18 mouse cellular contexts compared by ENCODE assay signal in the genomic region with DNA sequence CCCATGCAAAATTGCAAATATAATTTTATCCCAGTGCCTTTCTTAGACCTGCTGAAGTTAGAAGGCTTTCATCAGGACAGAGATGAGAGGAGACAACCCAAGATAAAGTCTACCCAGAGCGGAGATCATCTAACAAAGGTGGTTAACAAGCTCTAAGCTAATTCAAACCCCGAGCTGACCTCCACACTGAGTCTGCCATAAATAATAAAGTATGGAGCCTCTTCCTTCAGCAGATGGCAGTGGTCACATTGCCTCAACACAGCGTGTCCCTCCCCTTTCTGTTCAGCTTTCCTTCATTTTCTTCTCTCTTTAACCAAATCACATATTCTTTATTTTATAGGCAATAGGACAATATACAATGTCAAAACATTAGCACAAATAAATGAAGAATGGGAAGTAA. TPM values are rescaled to one million over a fixed set of nuclear protein-coding genes. Genes with fewer than 3 reads are reported as not detected.
DNase-seq lines count a peak whose midpoint lies in the region; ATAC-seq and TF ChIP-seq lines count a peak whose summit lies in the region.
"Had no signal": no experiment of that assay in that cellular context is flagged by ENCODE, and none has a peak within 500 bp of the region (broad histone marks: within the 10 kb centered on the region; RNA-seq: fewer than 3 reads in every experiment).

No protein-coding gene starts in this region.

- no peak for DNase-seq in forebrain, embryonic 10.5 days (ENCODE audit: extremely low spot score, low spot score)
- no peak for DNase-seq in heart, postnatal 0 days (ENCODE audit: low spot score)
- DNase-seq in heart, embryonic 10.5 days (ENCODE audit: low spot score): no peak
- DNase-seq in midbrain, embryonic 14.5 days: no peak
- peak; percentile 47 for DNase-seq in retina, embryonic 14.5 days (ENCODE audit: low spot score)
- DNase-seq: adrenal gland, adult 2 months; heart, postnatal 36 days; right cerebral cortex, adult 18-20 months; thymus, adult 18-20 months had no signal

- H3K4me3 ChIP-seq in forebrain, embryonic 12.5 days (replicated peaks): no peak overlapping the region
- H3K4me3 ChIP-seq in forebrain, embryonic 10.5 days: no peak overlapping the region
- H3K4me3 ChIP-seq in heart, postnatal 0 days (ENCODE audit: low read depth, low read length): no peak overlapping the region
- no peak overlapping the region for H3K4me3 ChIP-seq in heart, embryonic 10.5 days
- no peak overlapping the region for H3K4me3 ChIP-seq in midbrain, embryonic 14.5 days (replicated peaks; ENCODE audit: low read depth, low read length)
- H3K4me3 ChIP-seq in midbrain, embryonic 16.5 days (ENCODE audit: low read depth, low read length): no peak overlapping the region
- H3K4me3 ChIP-seq: erythroblast, embryonic 14.5 days; left cerebral cortex, adult 2 months; limb, embryonic 12.5 days had no signal

- WGBS in forebrain, embryonic 12.5 days: 77% methylated on average over 3 of the region's 3 CpGs
- WGBS in forebrain, embryonic 10.5 days: 89% methylated on average over 3 of the region's 3 CpGs
- WGBS in heart, postnatal 0 days: 60% methylated on average over 3 of the region's 3 CpGs
- WGBS in heart, embryonic 10.5 days: 78% methylated on average over 3 of the region's 3 CpGs
- 72% methylated on average over 3 of the region's 3 CpGs for WGBS in midbrain, embryonic 14.5 days
- WGBS in midbrain, embryonic 16.5 days: 65% methylated on average over 3 of the region's 3 CpGs

- H3K9me3 ChIP-seq in forebrain, embryonic 12.5 days: no peaks in the 10 kb centered on the region
- peaks cover 3% of the 10 kb centered on the region; the same call in 1 of the 2 replicates for H3K9me3 ChIP-seq in forebrain, embryonic 10.5 days
- H3K9me3 ChIP-seq in heart, postnatal 0 days (replicated peaks; ENCODE audit: control insufficient read depth, low read length): no peaks in the 10 kb centered on the region
- no peaks in the 10 kb centered on the region for H3K9me3 ChIP-seq in heart, embryonic 10.5 days
- H3K9me3 ChIP-seq in midbrain, embryonic 14.5 days (ENCODE audit: control insufficient read depth, low read length): no peaks in the 10 kb centered on the region
- H3K9me3 ChIP-seq in midbrain, embryonic 16.5 days (replicated peaks; ENCODE audit: control insufficient read depth, low read length, poor library complexity, severe bottlenecking): no peaks in the 10 kb centered on the region
- H3K9me3 ChIP-seq: limb, embryonic 12.5 days had no signal

- H3K9ac ChIP-seq in forebrain, embryonic 12.5 days: no peak overlapping the region
- no peak overlapping the region for H3K9ac ChIP-seq in heart, postnatal 0 days (replicated peaks; ENCODE audit: low read depth, low read length)
- no peak overlapping the region for H3K9ac ChIP-seq in midbrain, embryonic 14.5 days (replicated peaks; ENCODE audit: low read length)
- H3K9ac ChIP-seq in midbrain, embryonic 16.5 days (ENCODE audit: low read depth, low read length): no peak overlapping the region
- H3K9ac ChIP-seq: limb, embryonic 12.5 days; liver, embryonic 14.5 days had no signal

- TF ChIP-seq CTCF in heart, postnatal 0 days (IDR thresholded peaks at IDR 0.05; ENCODE audit: low read depth): no peak

- peak; percentile 65; the same call in 1 of the 2 replicates for ATAC-seq in forebrain, embryonic 12.5 days (ENCODE audit: low FRiP score)
- ATAC-seq in heart, postnatal 0 days (ENCODE audit: insufficient read depth, low read depth): no peak
- ATAC-seq in midbrain, embryonic 14.5 days (ENCODE audit: low FRiP score, low TSS enrichment): peak; percentile 57; the same call in 1 of the 2 replicates
- ATAC-seq in midbrain, embryonic 16.5 days: no peak
- ATAC-seq in erythroblast, adult 5-6 weeks (replicated peaks; ENCODE audit: low FRiP score, poor library complexity, severe bottlenecking): no peak
- ATAC-seq: lung, postnatal 0 days had no signal

- peak overlapping the region; percentile 71 for H3K27ac ChIP-seq in forebrain, embryonic 12.5 days
- no peak overlapping the region for H3K27ac ChIP-seq in forebrain, embryonic 10.5 days
- H3K27ac ChIP-seq in heart, postnatal 0 days (ENCODE audit: low read depth): peak overlapping the region; percentile 22
- no peak overlapping the region for H3K27ac ChIP-seq in heart, embryonic 10.5 days
- H3K27ac ChIP-seq in midbrain, embryonic 14.5 days (replicated peaks; ENCODE audit: low read depth, low read length): no peak overlapping the region; the same call in 1 of the 2 replicates
- no peak overlapping the region for H3K27ac ChIP-seq in midbrain, embryonic 16.5 days (ENCODE audit: low read length)
- H3K27ac ChIP-seq: left cerebral cortex, adult 2 months; liver, embryonic 14.5 days had no signal

- peaks cover 4% of the 10 kb centered on the region; the same call in 1 of the 2 replicates for H3K36me3 ChIP-seq in forebrain, embryonic 12.5 days (replicated peaks)
- peaks cover 18% of the 10 kb centered on the region for H3K36me3 ChIP-seq in forebrain, embryonic 10.5 days (replicated peaks)
- no peaks in the 10 kb centered on the region for H3K36me3 ChIP-seq in heart, postnatal 0 days (replicated peaks; ENCODE audit: control insufficient read depth, insufficient read depth, low read length)
- peaks cover 5% of the 10 kb centered on the region; the same call in 1 of the 2 replicates for H3K36me3 ChIP-seq in heart, embryonic 10.5 days
- no peaks in the 10 kb centered on the region for H3K36me3 ChIP-seq in midbrain, embryonic 14.5 days (ENCODE audit: control insufficient read depth, insufficient read depth, low read length)
- no peaks in the 10 kb centered on the region for H3K36me3 ChIP-seq in midbrain, embryonic 16.5 days (ENCODE audit: control insufficient read depth, insufficient read depth, low read length)
- H3K36me3 ChIP-seq: limb, embryonic 12.5 days had no signal

- no peak for TF ChIP-seq EP300 in heart, postnatal 0 days (IDR thresholded peaks at IDR 0.05; ENCODE audit: low read depth)

- no peak overlapping the region for H3K4me2 ChIP-seq in forebrain, embryonic 12.5 days
- H3K4me2 ChIP-seq in heart, postnatal 0 days (ENCODE audit: low read depth, low read length): peak overlapping the region; percentile 2; the same call in 1 of the 2 replicates
- H3K4me2 ChIP-seq in midbrain, embryonic 14.5 days (ENCODE audit: low read length): no peak overlapping the region
- H3K4me2 ChIP-seq in midbrain, embryonic 16.5 days (ENCODE audit: low read length): no peak overlapping the region
- H3K4me2 ChIP-seq: limb, embryonic 12.5 days had no signal

- no peaks in the 10 kb centered on the region for H3K27me3 ChIP-seq in forebrain, embryonic 12.5 days
- no peaks in the 10 kb centered on the region for H3K27me3 ChIP-seq in forebrain, embryonic 10.5 days (ENCODE audit: poor library complexity, severe bottlenecking)
- no peaks in the 10 kb centered on the region for H3K27me3 ChIP-seq in heart, postnatal 0 days (ENCODE audit: control insufficient read depth, insufficient read depth, low read length)
- no peaks in the 10 kb centered on the region for H3K27me3 ChIP-seq in heart, embryonic 10.5 days (ENCODE audit: insufficient read depth, poor library complexity, severe bottlenecking)
- no peaks in the 10 kb centered on the region for H3K27me3 ChIP-seq in midbrain, embryonic 14.5 days (ENCODE audit: control insufficient read depth, insufficient read depth, low read length)
- H3K27me3 ChIP-seq in midbrain, embryonic 16.5 days (ENCODE audit: control insufficient read depth, insufficient read depth, low read depth, low read length): no peaks in the 10 kb centered on the region
- H3K27me3 ChIP-seq: CH12.LX; limb, embryonic 12.5 days had no signal

- peaks cover 3% of the 10 kb centered on the region; the same call in 1 of the 2 replicates for H3K4me1 ChIP-seq in forebrain, embryonic 12.5 days
- peaks cover 2% of the 10 kb centered on the region for H3K4me1 ChIP-seq in forebrain, embryonic 10.5 days
- peaks cover 19% of the 10 kb centered on the region for H3K4me1 ChIP-seq in heart, postnatal 0 days (ENCODE audit: control insufficient read depth, insufficient read depth)
- H3K4me1 ChIP-seq in heart, embryonic 10.5 days: peaks cover 7% of the 10 kb centered on the region
- H3K4me1 ChIP-seq in midbrain, embryonic 14.5 days (ENCODE audit: control insufficient read depth, insufficient read depth, low read length): no peaks in the 10 kb centered on the region
- no peaks in the 10 kb centered on the region; the same call in 1 of the 2 replicates for H3K4me1 ChIP-seq in midbrain, embryonic 16.5 days (ENCODE audit: control insufficient read depth, insufficient read depth, low read length)

RNA-seq across cellular contexts. Expression of gene Ptpn21, which starts 16.2 kb away (rescaled TPM):
- polyA plus RNA-seq in forebrain, embryonic 12.5 days (2016; fragmentation: Nextera tagmentation; extraction: Ambion mirVana): 8.6 and 9.8 TPM in 2 replicates
- 7.4 TPM in 2 replicates for polyA plus RNA-seq in forebrain, embryonic 10.5 days (2016; fragmentation: Nextera tagmentation; extraction: Ambion mirVana)
- 8.7 and 16.0 TPM in 2 replicates for total RNA-seq in heart, postnatal 0 days (2014; rRNA removed; ENCODE audit: low replicate concordance)
- polyA plus RNA-seq in heart, postnatal 0 days (2015; fragmentation: Nextera tagmentation; extraction: Ambion mirVana): 5.4 and 6.0 TPM in 2 replicates
- polyA plus RNA-seq in heart, embryonic 10.5 days (2016; fragmentation: Nextera tagmentation; extraction: Ambion mirVana): 9.0 and 9.3 TPM in 2 replicates
- polyA plus RNA-seq in midbrain, embryonic 14.5 days (2014; fragmentation: Nextera tagmentation; extraction: Ambion mirVana): 3.9 and 5.4 TPM in 2 replicates
- 4.0 and 4.9 TPM in 2 replicates for polyA plus RNA-seq in midbrain, embryonic 16.5 days (2015; fragmentation: Nextera tagmentation; extraction: Ambion mirVana)
- total RNA-seq in erythroblast, adult 5-6 weeks (2015; ENCODE audit: low replicate concordance): 0.21 and 0.58 TPM in 2 replicates
- 0.70 and 2.2 TPM in 2 replicates for total RNA-seq in erythroblast, adult 5-6 weeks (2017; ENCODE audit: low replicate concordance)
- polyA plus RNA-seq: erythroblast, embryonic 14.5 days had no signal

RNA-seq across cellular contexts. Expression of gene Zc3h14, which starts 25.7 kb away (rescaled TPM):
- polyA plus RNA-seq in forebrain, embryonic 12.5 days (2016; fragmentation: Nextera tagmentation; extraction: Ambion mirVana): 156 and 160 TPM in 2 replicates
- polyA plus RNA-seq in forebrain, embryonic 10.5 days (2016; fragmentation: Nextera tagmentation; extraction: Ambion mirVana): 133 and 141 TPM in 2 replicates
- total RNA-seq in heart, postnatal 0 days (2014; rRNA removed; ENCODE audit: low replicate concordance): 73.1 TPM in 2 replicates
- 64.4 and 64.6 TPM in 2 replicates for polyA plus RNA-seq in heart, postnatal 0 days (2015; fragmentation: Nextera tagmentation; extraction: Ambion mirVana)
- 104 and 128 TPM in 2 replicates for polyA plus RNA-seq in heart, embryonic 10.5 days (2016; fragmentation: Nextera tagmentation; extraction: Ambion mirVana)
- polyA plus RNA-seq in midbrain, embryonic 14.5 days (2014; fragmentation: Nextera tagmentation; extraction: Ambion mirVana): 99.5 and 135 TPM in 2 replicates
- 103 and 109 TPM in 2 replicates for polyA plus RNA-seq in midbrain, embryonic 16.5 days (2015; fragmentation: Nextera tagmentation; extraction: Ambion mirVana)
- total RNA-seq in erythroblast, adult 5-6 weeks (2015; ENCODE audit: low replicate concordance): 50.4 and 53.4 TPM in 2 replicates
- 38.3 and 39.4 TPM in 2 replicates for total RNA-seq in erythroblast, adult 5-6 weeks (2017; ENCODE audit: low replicate concordance)

Comparison
In these comparisons a context has a peak if more than half of its experiments do, and no peak if none do; other contexts are left out.
1. ATAC-seq: peak in forebrain, embryonic 12.5 days (single experiment) and midbrain, embryonic 14.5 days (single experiment); none in heart, postnatal 0 days (single experiment), midbrain, embryonic 16.5 days (single experiment) and erythroblast, adult 5-6 weeks (single experiment).
2. H3K27ac ChIP-seq: peak in forebrain, embryonic 12.5 days (single experiment) and heart, postnatal 0 days (single experiment); none in forebrain, embryonic 10.5 days (single experiment), heart, embryonic 10.5 days (single experiment), midbrain, embryonic 14.5 days (single experiment) and midbrain, embryonic 16.5 days (single experiment).